Comparison of ENCODE assay signal across 29 mouse cellular contexts in the genomic region with DNA sequence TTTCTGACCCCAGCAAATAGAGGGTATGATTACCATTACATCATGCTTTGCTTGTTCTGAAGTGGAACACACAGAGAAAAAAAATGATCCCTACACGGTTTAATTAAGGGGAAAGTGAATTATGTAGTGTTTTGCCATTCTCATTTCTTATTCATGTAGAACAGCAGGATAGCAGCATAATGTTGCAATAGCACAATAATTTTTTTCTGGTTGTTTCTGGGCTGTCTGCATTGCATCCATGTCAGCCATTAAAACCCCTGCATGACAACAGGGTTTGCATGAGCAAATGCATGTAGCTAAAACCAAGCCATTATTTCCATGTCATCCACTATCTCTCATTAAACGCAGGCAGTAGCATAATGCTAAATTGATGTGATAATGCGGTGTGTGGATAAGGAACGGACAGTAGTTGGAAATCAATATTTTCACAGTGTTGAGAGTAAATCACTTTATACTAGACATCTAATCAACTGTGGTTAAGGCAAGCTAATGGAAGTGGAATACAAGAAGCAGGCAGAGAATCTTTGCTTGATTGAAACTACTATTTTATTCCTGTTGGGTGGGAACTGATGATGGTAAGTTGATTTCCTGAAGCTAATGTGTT.
A peak's percentile ranks its signal among the peaks of the same experiment; 100 is the strongest.
DNase-seq lines count a peak whose midpoint lies in the region; ATAC-seq and TF ChIP-seq lines count a peak whose summit lies in the region.
"Had no signal": no experiment of that assay in that cellular context is flagged by ENCODE, and none has a peak within 500 bp of the region (broad histone marks: within the 10 kb centered on the region; RNA-seq: fewer than 3 reads in every experiment).

No protein-coding gene starts in this region.

- no peak overlapping the region for H3K4me2 ChIP-seq in hindbrain, embryonic 12.5 days (replicated peaks)
- no peak overlapping the region for H3K4me2 ChIP-seq in hindbrain, postnatal 0 days (ENCODE audit: low read depth, low read length)
- no peak overlapping the region for H3K4me2 ChIP-seq in neural tube, embryonic 11.5 days (ENCODE audit: low read depth)
- H3K4me2 ChIP-seq in neural tube, embryonic 13.5 days: no peak overlapping the region
- H3K4me2 ChIP-seq: embryonic facial prominence, embryonic 15.5 days; heart, embryonic 13.5 days; kidney, embryonic 15.5 days had no signal

- H3K9ac ChIP-seq in hindbrain, embryonic 12.5 days: no peak overlapping the region
- no peak overlapping the region for H3K9ac ChIP-seq in hindbrain, postnatal 0 days (replicated peaks; ENCODE audit: low read length)
- H3K9ac ChIP-seq in neural tube, embryonic 11.5 days (ENCODE audit: low read length): no peak overlapping the region
- no peak overlapping the region for H3K9ac ChIP-seq in neural tube, embryonic 13.5 days
- H3K9ac ChIP-seq: embryonic facial prominence, embryonic 15.5 days; heart, embryonic 13.5 days; kidney, embryonic 15.5 days; liver, embryonic 14.5 days had no signal

- no peaks in the 10 kb centered on the region for H3K36me3 ChIP-seq in hindbrain, embryonic 12.5 days
- no peaks in the 10 kb centered on the region for H3K36me3 ChIP-seq in hindbrain, postnatal 0 days (ENCODE audit: insufficient read depth, low read length)
- no peaks in the 10 kb centered on the region for H3K36me3 ChIP-seq in neural tube, embryonic 11.5 days (ENCODE audit: control insufficient read depth, insufficient read depth, low read length)
- no peaks in the 10 kb centered on the region for H3K36me3 ChIP-seq in neural tube, embryonic 13.5 days
- H3K36me3 ChIP-seq: embryonic facial prominence, embryonic 10.5 days; embryonic facial prominence, embryonic 15.5 days; heart, embryonic 13.5 days; kidney, embryonic 15.5 days; midbrain, embryonic 10.5 days had no signal

- H3K4me3 ChIP-seq in hindbrain, embryonic 12.5 days: no peak overlapping the region
- no peak overlapping the region for H3K4me3 ChIP-seq in hindbrain, postnatal 0 days (ENCODE audit: low read length)
- H3K4me3 ChIP-seq in neural tube, embryonic 11.5 days (ENCODE audit: low read depth, low read length): no peak overlapping the region
- H3K4me3 ChIP-seq in neural tube, embryonic 13.5 days: no peak overlapping the region
- H3K4me3 ChIP-seq: embryonic facial prominence, embryonic 10.5 days; embryonic facial prominence, embryonic 15.5 days; heart, embryonic 13.5 days; kidney, embryonic 15.5 days; midbrain, embryonic 10.5 days had no signal

- H3K27me3 ChIP-seq in hindbrain, embryonic 12.5 days: no peaks in the 10 kb centered on the region
- no peaks in the 10 kb centered on the region for H3K27me3 ChIP-seq in hindbrain, postnatal 0 days (ENCODE audit: insufficient read depth, low read length)
- H3K27me3 ChIP-seq in neural tube, embryonic 11.5 days (ENCODE audit: control insufficient read depth, insufficient read depth, low read length): no peaks in the 10 kb centered on the region
- H3K27me3 ChIP-seq in neural tube, embryonic 13.5 days: no peaks in the 10 kb centered on the region
- H3K27me3 ChIP-seq: embryonic facial prominence, embryonic 15.5 days; heart, embryonic 13.5 days; kidney, embryonic 15.5 days had no signal

- peak; percentile 34; the same call in 1 of the 2 replicates for ATAC-seq in hindbrain, embryonic 12.5 days (ENCODE audit: low FRiP score)
- no peak for ATAC-seq in hindbrain, postnatal 0 days
- ATAC-seq in neural tube, embryonic 11.5 days (ENCODE audit: insufficient read depth, low FRiP score, low TSS enrichment): no peak
- peak; percentile 73 for ATAC-seq in neural tube, embryonic 13.5 days (ENCODE audit: low read depth)
- ATAC-seq: activated CD4-positive, CD25-positive, alpha-beta regulatory T cell, adult 4 months had no signal

- WGBS in hindbrain, embryonic 12.5 days: 57% methylated on average over 4 of the region's 4 CpGs
- WGBS in hindbrain, postnatal 0 days: 52% methylated on average over 4 of the region's 4 CpGs
- 75% methylated on average over 4 of the region's 4 CpGs for WGBS in neural tube, embryonic 11.5 days
- WGBS in neural tube, embryonic 13.5 days: 41% methylated on average over 4 of the region's 4 CpGs

- H3K9me3 ChIP-seq in hindbrain, embryonic 12.5 days (replicated peaks): no peaks in the 10 kb centered on the region
- no peaks in the 10 kb centered on the region for H3K9me3 ChIP-seq in hindbrain, postnatal 0 days (ENCODE audit: low read length)
- no peaks in the 10 kb centered on the region for H3K9me3 ChIP-seq in neural tube, embryonic 11.5 days (ENCODE audit: control insufficient read depth, low read length)
- H3K9me3 ChIP-seq in neural tube, embryonic 13.5 days: no peaks in the 10 kb centered on the region
- H3K9me3 ChIP-seq: embryonic facial prominence, embryonic 10.5 days; embryonic facial prominence, embryonic 15.5 days; heart, embryonic 13.5 days; kidney, embryonic 15.5 days; midbrain, embryonic 10.5 days had no signal

- DNase-seq in hindbrain, postnatal 0 days (ENCODE audit: low spot score): no peak
- peak; percentile 17 for DNase-seq in neural tube, embryonic 11.5 days (ENCODE audit: low spot score)
- no peak for DNase-seq in neural tube, embryonic 10.5 days (ENCODE audit: extremely low spot score, low spot score)
- DNase-seq in thymus, postnatal 10 days (ENCODE audit: low spot score in 2 of 2): no peak
- DNase-seq: adrenal gland, adult 2 months; adrenal gland, postnatal 36 days; B cell, adult 2 months; cerebellum, adult 2 months; cerebellum, postnatal 14 days; gastrocnemius, postnatal 10 days; heart, postnatal 10 days; kidney, adult 18-20 months; kidney, postnatal 25 days; liver; lung, adult 2 months; lung, postnatal 10 days; right cerebral cortex, adult 18-20 months; thymus, adult 18-20 months; thymus, postnatal 4 days had no signal

- no peak for TF ChIP-seq CTCF in hindbrain, postnatal 0 days (IDR thresholded peaks at IDR 0.05; ENCODE audit: low read depth)

- peak overlapping the region; percentile 3; the same call in 1 of the 2 replicates for H3K27ac ChIP-seq in hindbrain, embryonic 12.5 days
- H3K27ac ChIP-seq in hindbrain, postnatal 0 days: no peak overlapping the region
- no peak overlapping the region for H3K27ac ChIP-seq in neural tube, embryonic 11.5 days (ENCODE audit: low read depth, low read length)
- H3K27ac ChIP-seq in neural tube, embryonic 13.5 days (replicated peaks): peak overlapping the region; percentile 68
- H3K27ac ChIP-seq: embryonic facial prominence, embryonic 10.5 days; embryonic facial prominence, embryonic 15.5 days; heart, embryonic 13.5 days; kidney, embryonic 15.5 days; liver, embryonic 14.5 days; midbrain, embryonic 10.5 days; stomach, postnatal 0 days had no signal

- no peaks in the 10 kb centered on the region for H3K4me1 ChIP-seq in hindbrain, embryonic 12.5 days
- H3K4me1 ChIP-seq in hindbrain, postnatal 0 days (ENCODE audit: insufficient read depth, low read length): no peaks in the 10 kb centered on the region
- H3K4me1 ChIP-seq in neural tube, embryonic 11.5 days (ENCODE audit: control insufficient read depth, insufficient read depth, low read length): peaks cover 3% of the 10 kb centered on the region; the same call in 1 of the 2 replicates
- H3K4me1 ChIP-seq in neural tube, embryonic 13.5 days (replicated peaks): peaks cover 20% of the 10 kb centered on the region; the same call in 1 of the 2 replicates
- H3K4me1 ChIP-seq: embryonic facial prominence, embryonic 10.5 days; embryonic facial prominence, embryonic 15.5 days; heart, embryonic 13.5 days; kidney, embryonic 15.5 days; midbrain, embryonic 10.5 days had no signal

Comparison
In these comparisons a context has a peak if more than half of its experiments do, and no peak if none do; other contexts are left out.
1. ATAC-seq: peak in hindbrain, embryonic 12.5 days (single experiment) and neural tube, embryonic 13.5 days (single experiment); none in hindbrain, postnatal 0 days (single experiment) and neural tube, embryonic 11.5 days (single experiment).
2. H3K27ac ChIP-seq: peak in hindbrain, embryonic 12.5 days (single experiment) and neural tube, embryonic 13.5 days (single experiment); none in hindbrain, postnatal 0 days (single experiment) and neural tube, embryonic 11.5 days (single experiment).